Mouse (Mus musculus): ENCODE results near the gene Gm9844. TPM values are rescaled to one million over a fixed set of nuclear protein-coding genes. Genes with fewer than 3 reads are reported as not detected.
A peak's percentile ranks its signal among the peaks of the same experiment; 100 is the strongest.

Gene Gm9844
- total RNA-seq, 2 experiments from 2014 or later, result not detected

- no peak for DNase-seq (ENCODE audit: low spot score in 2 of 2)
Observed at GRCm38 (mm10) chr7:24897959-24898358, 35.9 kb downstream of the Gm9844 start.

- DNase-seq (ENCODE audit: low spot score in 2 of 2), result no peak
Observed at GRCm38 (mm10) chr7:24901114-24901513, 39.1 kb downstream of the Gm9844 start.

- no peak for DNase-seq (ENCODE audit: low spot score in 2 of 2)
Observed at GRCm38 (mm10) chr7:24901842-24902241, 39.8 kb downstream of the Gm9844 start.

GRCm38 (mm10) chr7:24902264-24902629, 40.2 kb downstream of the Gm9844 start:
- DNase-seq (ENCODE audit: low spot score in 2 of 2), result no peak

- DNase-seq (ENCODE audit: low spot score in 2 of 2), result peak; percentile 68 to 72
Observed at GRCm38 (mm10) chr7:24902630-24903443, 40.8 kb downstream of the Gm9844 start, which contains the start of gene Arhgef1. Gene Arhgef1, plus strand, starts transcription at chr7:24902912.

- no peak for DNase-seq (ENCODE audit: low spot score in 2 of 2)
Observed at GRCm38 (mm10) chr7:24903444-24903825, 41.4 kb downstream of the Gm9844 start.

- peak; percentile 89 to 90 for DNase-seq (ENCODE audit: low spot score in 2 of 2)
Observed at GRCm38 (mm10) chr7:24904070-24904483, 42.1 kb downstream of the Gm9844 start.

- DNase-seq (ENCODE audit: low spot score in 2 of 2), result no peak
Observed at GRCm38 (mm10) chr7:24904936-24905335, 42.9 kb downstream of the Gm9844 start.

GRCm38 (mm10) chr7:24906551-24906950, 44.5 kb downstream of the Gm9844 start:
- DNase-seq (ENCODE audit: low spot score in 2 of 2), result no peak

GRCm38 (mm10) chr7:24907211-24907748, 45.3 kb downstream of the Gm9844 start:
- DNase-seq (ENCODE audit: low spot score in 2 of 2), result no peak

Other genes starting within 250 kb of the Gm9844 start
- gene Lypd3, start 225.7 kb upstream of the Gm9844 start, total RNA-seq (2021), result under 1 TPM in 1 of 2 experiments, not detected in 1; 0.50 TPM
- gene Tex101, start 185.5 kb upstream of the Gm9844 start, total RNA-seq (2021), result not detected
- gene BC049730, start 153.0 kb upstream of the Gm9844 start, total RNA-seq (2021), result not detected
- not detected for gene Gm4763, start 135.3 kb upstream of the Gm9844 start, total RNA-seq (2021)
- under 1 TPM in 1 of 2 experiments, not detected in 1; 0.19 TPM for gene Cd177, start 101.9 kb upstream of the Gm9844 start, total RNA-seq (2021)
- not detected for gene Ceacam10, start 85.0 kb upstream of the Gm9844 start, total RNA-seq (2021)
- gene Lypd4, start 7.7 kb downstream of the Gm9844 start, total RNA-seq (2021), result not detected
- not detected for gene Dmrtc2, start 7.8 kb downstream of the Gm9844 start, total RNA-seq (2021)
- 100 to 1,000 TPM; 871 to 959 TPM for gene Rps19, start 22.2 kb downstream of the Gm9844 start, total RNA-seq (2021)
- gene Cd79a, start 35.2 kb downstream of the Gm9844 start, total RNA-seq (2021), result 1 to 10 TPM in 1 of 2 experiments, under 1 TPM in 1; 0.74 to 1.0 TPM
- 10 to 100 TPM; 83.2 to 85.5 TPM for gene Arhgef1, start 40.7 kb downstream of the Gm9844 start, total RNA-seq (2021)
- not detected for gene Gm4881, start 82.3 kb downstream of the Gm9844 start, total RNA-seq (2021)
- gene Rabac1, start 110.5 kb downstream of the Gm9844 start, total RNA-seq (2021), result 100 to 1,000 TPM; 343 to 378 TPM
- gene Atp1a3, start 143.7 kb downstream of the Gm9844 start, total RNA-seq (2021), result 100 to 1,000 TPM in 1 of 2 experiments, 10 to 100 TPM in 1; 30.2 to 121 TPM
- gene Grik5, start 210.1 kb downstream of the Gm9844 start, total RNA-seq (2021), result 10 to 100 TPM; 15.3 to 17.2 TPM
- gene Zfp574, start 210.4 kb downstream of the Gm9844 start, total RNA-seq (2021), result 10 to 100 TPM; 18.6 to 19.6 TPM